Mouse (Mus musculus) stomach, postnatal 0 days (tissue): Measurements from ENCODE around the gene Herc3.

Experiments
- CTCF ChIP-seq: IDR thresholded peaks from 2 replicates; pipeline ENCODE4 v1.5.1; 2016; ENCODE audit warnings: antibody characterized with exemption, low read depth, mild to moderate bottlenecking, moderate library complexity
- EP300 ChIP-seq: optimal IDR thresholded peaks from 2 replicates; pipeline ENCODE3; 2016; ENCODE audit warnings: antibody characterized with exemption

DNA sequence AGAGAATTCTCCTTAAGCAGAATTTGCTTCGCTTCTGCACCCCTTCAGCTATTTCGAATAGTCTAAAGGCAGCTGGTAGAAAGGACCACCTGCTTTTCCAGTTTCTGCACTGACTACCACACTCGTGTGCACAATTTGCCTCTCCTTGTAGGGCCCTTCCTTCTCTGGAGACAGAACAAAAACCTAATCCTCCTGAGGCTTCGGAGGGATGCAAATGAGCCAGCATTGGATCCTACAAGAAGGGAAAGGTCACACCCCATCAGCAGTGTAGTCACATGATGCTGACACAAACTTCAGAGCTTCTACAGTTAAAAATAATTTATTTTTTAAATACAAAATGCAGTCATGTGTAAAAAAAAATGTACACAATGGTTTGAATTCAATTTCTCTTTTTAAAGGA lies 99.9 kb downstream of the Herc3 start:
- TF ChIP-seq EP300 (no peak), CTCF (no peak)
